Mouse (Mus musculus) forebrain, postnatal 0 days (tissue): ENCODE data around the gene Pde4a. TPM values are rescaled to one million over a fixed set of nuclear protein-coding genes. Genes with fewer than 3 reads are reported as not detected.
A peak's percentile ranks its signal among the peaks of the same experiment; 100 is the strongest.

Experiments used
- ATAC-seq: fragments of 200-750 bp; cut with Nextera tagmentation; 2 replicates; pipeline ENCODE4 v1.8.0; 2017; ENCODE audit warnings: mild to moderate bottlenecking, moderate library complexity
- DNase-seq: peaks from one replicate; pipeline ENCODE4 v3.0.0-alpha.2; 2015
- H3K27ac ChIP-seq: fragments of 300-500 bp; sonication (generic); 2 replicates; pipeline ENCODE4 v1.5.1; 2014; ENCODE audit warnings: low read depth, mild to moderate bottlenecking, antibody characterized with exemption, low read length, moderate library complexity, mixed read lengths
- H3K27me3 ChIP-seq: fragments of 300-500 bp; sonication (generic); 2 replicates; pipeline ENCODE4 v1.6.1; 2014; ENCODE audit warnings: mild to moderate bottlenecking, low read length, mixed read lengths; ENCODE audit not compliant: insufficient read depth
- H3K36me3 ChIP-seq: fragments of 300-500 bp; sonication (generic); 2 replicates; pipeline ENCODE4 v1.6.1; 2014; ENCODE audit warnings: mild to moderate bottlenecking, moderate library complexity; ENCODE audit not compliant: insufficient read depth
- H3K4me1 ChIP-seq: fragments of 300-500 bp; sonication (generic); 2 replicates; pipeline ENCODE4 v1.6.1; 2014; ENCODE audit warnings: antibody characterized with exemption; ENCODE audit not compliant: insufficient read depth
- H3K4me2 ChIP-seq: fragments of 300-500 bp; sonication (generic); 2 replicates; pipeline ENCODE4 v1.6.1; 2014; ENCODE audit warnings: low read depth, mild to moderate bottlenecking, moderate library complexity
- H3K4me3 ChIP-seq: fragments of 300-500 bp; sonication (generic); 2 replicates; pipeline ENCODE4 v1.5.1; 2014; ENCODE audit warnings: low read depth, low read length, mixed read lengths
- H3K9ac ChIP-seq: fragments of 300-500 bp; sonication (generic); 2 replicates; pipeline ENCODE4 v1.6.1; 2014; ENCODE audit warnings: mild to moderate bottlenecking
- H3K9me3 ChIP-seq: fragments of 300-500 bp; sonication (generic); 2 replicates; pipeline ENCODE4 v1.6.1; 2016; ENCODE audit warnings: low read length
- CTCF ChIP-seq: sonication (generic); IDR thresholded peaks from 2 replicates; pipeline ENCODE4 v1.5.1; 2016; ENCODE audit warnings: antibody characterized with exemption, control low read depth, low read depth
- WGBS: fragments of 180-500 bp; shearing (Covaris S2); extraction: QIAGEN DNeasy Blood & Tissue Kit; methylation state at CpG from one replicate; pipeline ENCODE4 v1.1.7; 2014; 5-methylcytosine and 5-hydroxymethylcytosine counted together
- polyA plus RNA-seq: library from polyadenylated mRNA; unstranded; fragments of >200 nt; fragmentation: Nextera tagmentation; extraction: Ambion mirVana; gene quantifications from 2 replicates; pipeline ENCODE4 v1.2.1, GENCODE M21; 2015
- total RNA-seq: library from RNA; depleted of rRNA; stranded (reverse); fragments of >200 nt; gene quantifications from 2 replicates; pipeline ENCODE4 v1.2.3, GENCODE M21; 2014

The Pde4a gene
- total and polyA plus RNA-seq, 2 experiments from 2014 or later, result 20.0 to 41.6 TPM

- Histone ChIP-seq H3K4me1 (peaks cover 14% of the 10 kb centered on the region; the same call in 1 of the 2 replicates), H3K27ac (peak overlapping the region; percentile 85), H3K9ac (peak overlapping the region; percentile 95), H3K27me3 (no peaks in the 10 kb centered on the region), H3K4me2 (peak overlapping the region; percentile 76), H3K36me3 (peaks cover 11% of the 10 kb centered on the region), H3K9me3 (no peaks in the 10 kb centered on the region), H3K4me3 (peak overlapping the region; percentile 82)
- ATAC-seq (peak; percentile 56), DNase-seq (peak; percentile 45)
- WGBS, result 19% methylated on average over 19 of the region's 19 CpGs
- TF ChIP-seq CTCF, result peak; percentile 60
Observed at GRCm38 (mm10) chr9:21237368-21238003, 72.0 kb downstream of the Pde4a start.

GRCm38 (mm10) chr9:21238004-21238732 lies 72.7 kb downstream of the Pde4a start:
- DNase-seq, result peak; percentile 64
- ATAC-seq, result peak; percentile 12
- Histone ChIP-seq H3K9ac (peak overlapping the region; percentile 95), H3K4me2 (peak overlapping the region; percentile 76), H3K9me3 (no peaks in the 10 kb centered on the region), H3K27me3 (peaks cover 1% of the 10 kb centered on the region), H3K4me3 (peak overlapping the region; percentile 82), H3K36me3 (peaks cover 10% of the 10 kb centered on the region; the same call in 1 of the 2 replicates), H3K4me1 (peaks cover 14% of the 10 kb centered on the region; the same call in 1 of the 2 replicates), H3K27ac (peak overlapping the region; percentile 85)
- WGBS, result under 1% methylated on average over 25 of the region's 31 CpGs
- TF ChIP-seq CTCF, result no peak

GRCm38 (mm10) chr9:21238733-21239464 lies 73.4 kb downstream of the Pde4a start, which contains the start of gene Keap1:
Gene Keap1 (minus strand): TSS chr9:21239361.
- Histone ChIP-seq H3K27me3 (peaks cover 7% of the 10 kb centered on the region), H3K9ac (peak within 1 kb of the TSS; percentile 95), H3K4me3 (peak within 1 kb of the TSS; percentile 82), H3K9me3 (no peaks in the 10 kb centered on the region), H3K36me3 (peaks cover 2% of the 10 kb centered on the region; the same call in 1 of the 2 replicates), H3K4me1 (peaks cover 14% of the 10 kb centered on the region; the same call in 1 of the 2 replicates), H3K4me2 (peak within 1 kb of the TSS; percentile 76), H3K27ac (peak within 1 kb of the TSS; percentile 85)
- TF ChIP-seq CTCF, result no peak; the same call in 1 of the 2 replicates
- ATAC-seq, result peak; percentile 85
- under 1% methylated on average over 70 of the region's 90 CpGs for WGBS
- DNase-seq, result peak; percentile 81

GRCm38 (mm10) chr9:21239465-21239848 lies 73.9 kb downstream of the Pde4a start:
- no peak for TF ChIP-seq CTCF
- Histone ChIP-seq H3K4me3 (peak overlapping the region; percentile 82), H3K27ac (no peak overlapping the region), H3K4me2 (peak overlapping the region; percentile 76), H3K9ac (no peak overlapping the region), H3K9me3 (no peaks in the 10 kb centered on the region), H3K4me1 (peaks cover 14% of the 10 kb centered on the region; the same call in 1 of the 2 replicates), H3K27me3 (peaks cover 7% of the 10 kb centered on the region), H3K36me3 (no peaks in the 10 kb centered on the region)
- no peak for ATAC-seq
- DNase-seq, result no peak
- 29% methylated on average over 4 of the region's 4 CpGs for WGBS

GRCm38 (mm10) chr9:21241343-21241742 lies 75.8 kb downstream of the Pde4a start:
- H3K27me3 ChIP-seq, result peaks cover 22% of the 10 kb centered on the region
- peaks cover 14% of the 10 kb centered on the region; the same call in 1 of the 2 replicates for H3K4me1 ChIP-seq
- H3K36me3 ChIP-seq, result no peaks in the 10 kb centered on the region
- no peaks in the 10 kb centered on the region for H3K9me3 ChIP-seq
- WGBS, result 1% methylated on average over 11 of the region's 11 CpGs
- H3K4me3 ChIP-seq, result no peak overlapping the region
- H3K27ac ChIP-seq, result no peak overlapping the region
- H3K4me2 ChIP-seq, result no peak overlapping the region
- DNase-seq (peak; percentile 92), ATAC-seq (peak; percentile 8; the same call in 1 of the 2 replicates)
- no peak overlapping the region for H3K9ac ChIP-seq
- peak; percentile 99 for TF ChIP-seq CTCF

GRCm38 (mm10) chr9:21243826-21244427 lies 78.4 kb downstream of the Pde4a start:
- H3K36me3 ChIP-seq, result no peaks in the 10 kb centered on the region
- H3K4me1 ChIP-seq, result no peaks in the 10 kb centered on the region
- no peak for TF ChIP-seq CTCF
- H3K4me2 ChIP-seq, result peak overlapping the region; percentile 77
- peak; percentile 21 for ATAC-seq
- 4% methylated on average over 42 of the region's 42 CpGs for WGBS
- peak overlapping the region; percentile 62 for H3K9ac ChIP-seq
- H3K9me3 ChIP-seq, result no peaks in the 10 kb centered on the region
- no peak for DNase-seq
- peaks cover 42% of the 10 kb centered on the region for H3K27me3 ChIP-seq
- H3K27ac ChIP-seq, result peak overlapping the region; percentile 54
- peak overlapping the region; percentile 49 for H3K4me3 ChIP-seq
